Mouse (Mus musculus) retina, postnatal 1 day (tissue): ENCODE measurements around the gene Lingo1.
A peak's percentile ranks its signal among the peaks of the same experiment; 100 is the strongest.

Experiments used
- DNase-seq: peaks from one replicate; pipeline ENCODE4 v3.0.0-alpha.2; 2012

Gene Lingo1

DNA sequence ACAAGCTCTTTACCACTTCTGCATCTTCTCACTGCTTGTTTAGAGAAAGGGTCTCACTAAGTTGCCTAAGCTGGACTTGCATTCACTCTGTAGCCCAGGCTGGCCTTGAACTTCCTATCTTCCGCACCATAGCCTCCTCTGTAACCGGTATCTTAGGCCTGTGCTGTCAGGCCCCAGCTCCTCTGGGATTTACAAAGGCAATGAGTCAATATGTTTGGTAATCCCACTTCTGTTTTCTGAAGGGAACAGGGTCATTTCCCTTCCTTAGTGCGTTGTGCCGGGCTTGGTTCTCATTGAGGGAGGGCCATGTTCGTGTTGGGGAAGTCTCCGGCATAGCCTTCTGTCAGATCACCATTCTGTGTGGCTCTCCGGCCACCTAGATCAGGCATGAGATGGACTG is 203.6 kb downstream of the Lingo1 start:
- no peak for DNase-seq

DNA sequence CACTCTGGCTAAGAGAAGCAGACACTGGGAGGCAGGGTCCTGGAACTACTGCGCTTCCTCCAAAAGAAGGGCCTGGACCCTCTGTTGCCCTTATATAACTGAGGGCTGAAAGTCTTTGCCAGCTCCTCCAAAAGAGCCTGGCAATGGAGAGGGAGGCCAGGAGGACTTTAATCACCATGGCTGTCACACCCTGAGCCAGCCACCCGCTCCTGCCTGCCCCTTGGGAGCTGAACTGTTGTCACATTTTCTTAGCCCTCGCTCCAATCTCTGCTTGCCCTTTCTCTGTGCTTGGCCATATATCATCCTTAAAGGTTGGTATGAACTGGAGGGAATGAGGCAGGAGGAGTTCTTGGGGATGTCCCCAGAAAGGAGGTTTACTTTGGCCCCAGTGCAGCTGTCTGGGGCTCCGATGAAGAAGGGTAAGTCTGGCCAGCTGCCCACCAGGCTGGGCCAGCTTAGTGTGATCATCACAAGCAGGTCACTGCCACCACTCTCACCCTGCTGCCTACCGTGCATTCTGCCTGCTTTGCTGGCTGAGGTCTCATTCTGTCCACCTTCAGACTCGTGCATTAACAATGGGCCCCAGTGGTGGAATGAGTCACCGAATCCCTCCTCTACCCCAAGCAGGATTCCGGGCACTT is 204.9 kb downstream of the Lingo1 start:
- no peak for DNase-seq

DNA sequence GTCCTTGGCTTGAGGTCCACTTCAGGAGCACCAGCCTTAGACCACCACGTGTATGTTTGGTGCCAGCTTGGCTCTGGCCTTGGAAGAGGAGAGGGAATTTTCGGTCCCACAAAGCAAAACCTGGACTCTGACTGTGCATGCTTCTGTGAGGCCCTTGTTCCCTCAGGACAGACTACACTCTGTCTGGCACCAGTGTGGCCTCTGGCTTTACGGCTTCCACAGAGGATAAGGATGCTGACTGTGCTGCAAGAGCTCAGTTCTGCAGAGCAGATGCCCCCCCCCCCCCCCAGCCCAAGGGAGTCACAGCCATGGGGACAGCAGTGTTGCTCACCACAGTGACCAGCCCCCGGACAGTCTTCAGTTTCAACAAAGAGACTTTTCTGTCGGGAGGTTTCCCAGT is 206.5 kb downstream of the Lingo1 start:
- DNase-seq = no peak

DNA sequence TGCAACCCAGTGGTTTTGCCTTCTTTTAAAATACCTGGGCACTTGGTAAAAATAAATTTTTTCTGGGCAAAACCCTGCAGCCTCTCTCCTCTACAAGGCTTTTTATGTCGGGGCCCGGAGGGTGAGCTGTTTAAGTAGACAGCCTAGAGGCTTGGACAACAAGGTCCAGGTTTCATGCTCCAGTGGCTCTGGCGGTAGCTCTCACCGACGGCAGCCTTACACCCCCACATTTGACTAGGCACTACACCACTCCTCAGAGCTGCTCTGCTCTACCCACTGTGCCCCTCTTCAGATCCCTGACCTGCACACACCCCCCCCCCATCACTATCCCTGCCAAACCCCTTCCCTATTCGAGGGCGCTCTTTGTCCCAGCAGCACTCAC is 212.2 kb downstream of the Lingo1 start:
- no peak for DNase-seq

DNA sequence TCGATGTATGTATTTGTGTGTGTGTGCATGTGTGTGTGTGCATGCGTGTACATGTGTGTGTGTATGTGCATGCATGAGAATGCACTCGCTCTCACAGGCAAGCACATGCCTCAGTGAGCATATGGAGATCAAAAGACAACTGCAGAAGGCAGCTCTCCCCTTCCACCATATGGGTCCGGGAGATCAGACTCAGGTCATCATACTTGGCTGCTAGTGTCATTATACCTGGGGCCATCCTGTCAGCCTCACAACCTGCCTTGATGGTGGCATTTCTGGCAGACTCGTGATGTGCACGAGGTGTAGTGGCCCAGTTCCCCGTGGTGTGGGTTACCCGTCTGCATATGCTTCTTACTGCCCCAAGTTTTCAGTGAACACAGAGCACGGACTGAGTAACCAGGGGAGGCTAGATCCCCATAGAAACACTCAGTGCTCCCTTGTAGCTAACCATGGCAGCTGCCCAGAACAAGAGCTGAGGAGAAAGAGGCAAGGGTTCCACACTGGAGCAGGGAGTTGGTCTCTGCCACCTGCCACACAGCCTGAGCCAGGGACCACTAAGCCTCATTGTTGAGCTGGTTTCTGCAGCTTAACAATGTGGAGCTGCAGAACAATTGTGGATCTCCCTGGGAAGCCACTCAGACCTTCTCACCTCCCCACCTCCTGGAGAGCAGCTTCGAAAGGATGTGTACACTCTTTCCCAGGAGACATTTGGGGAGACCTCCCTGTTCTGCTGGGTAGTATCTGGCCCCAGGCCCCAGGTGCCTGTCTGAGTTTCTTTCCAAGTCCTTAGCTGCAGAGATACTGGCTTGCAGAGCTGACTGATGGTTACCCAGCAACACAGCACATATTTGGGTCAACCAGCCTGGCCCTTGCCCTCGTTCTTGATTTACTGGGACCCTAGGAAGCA is 212.9 kb downstream of the Lingo1 start:
- DNase-seq = peak; percentile 70

DNA sequence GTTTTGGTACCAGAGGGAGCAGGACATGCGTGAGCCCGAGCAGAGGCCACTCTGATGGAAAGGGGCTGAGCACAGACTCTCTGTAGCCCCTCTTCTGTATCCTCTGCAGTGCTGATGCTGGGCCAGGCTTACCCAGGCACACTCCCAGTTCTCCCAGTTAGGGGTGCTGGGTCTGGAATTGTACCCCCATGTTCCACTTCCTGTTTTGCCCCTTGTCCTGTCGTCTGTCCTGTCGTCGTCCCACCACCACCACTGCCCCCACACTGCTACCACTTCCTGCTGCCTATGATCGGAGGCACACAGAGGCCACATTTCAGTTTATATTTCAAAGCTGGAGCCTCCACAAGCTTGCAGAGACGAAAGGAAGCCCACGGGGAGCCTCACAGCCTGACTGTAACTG is 213.6 kb downstream of the Lingo1 start:
- no peak for DNase-seq

DNA sequence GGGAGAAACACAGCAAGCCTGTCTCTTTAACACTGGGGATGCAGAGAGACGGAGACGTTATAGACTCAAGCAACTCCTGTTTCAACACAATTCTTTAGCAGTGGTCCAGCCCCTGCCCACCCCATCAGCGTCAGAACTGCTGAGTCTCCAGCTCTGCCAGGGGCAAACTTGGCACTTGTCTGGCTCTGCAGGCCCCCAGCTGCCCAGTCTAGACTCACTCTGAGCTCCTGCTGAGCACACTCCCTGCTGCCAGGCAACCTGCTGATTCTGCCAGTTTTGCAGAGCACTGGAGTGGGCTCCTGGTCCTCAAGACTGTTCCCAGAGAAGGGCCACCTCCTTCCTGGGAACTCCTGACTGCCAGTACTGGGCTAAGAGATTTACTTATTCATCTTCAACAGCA is 214.6 kb downstream of the Lingo1 start:
- no peak for DNase-seq

DNA sequence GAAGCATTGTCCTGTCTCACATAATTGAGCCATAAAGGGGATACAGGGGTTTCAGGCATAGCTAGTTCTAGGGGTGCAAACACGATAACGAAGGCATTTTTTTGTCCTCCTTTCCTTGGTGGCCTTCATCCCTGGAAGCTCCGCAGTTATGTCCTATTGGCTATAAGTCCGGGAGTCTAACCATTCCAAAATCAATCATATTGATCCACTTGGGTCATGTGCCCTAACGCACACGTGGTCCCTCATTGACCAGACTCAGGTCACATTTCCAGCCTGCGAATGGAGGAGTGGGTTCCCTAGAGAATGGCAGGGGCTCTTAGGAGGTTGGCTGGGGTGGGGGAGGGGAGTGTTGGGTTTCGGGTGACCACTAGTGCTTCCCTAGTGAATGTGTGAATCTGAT is 215.3 kb downstream of the Lingo1 start:
- no peak for DNase-seq

DNA sequence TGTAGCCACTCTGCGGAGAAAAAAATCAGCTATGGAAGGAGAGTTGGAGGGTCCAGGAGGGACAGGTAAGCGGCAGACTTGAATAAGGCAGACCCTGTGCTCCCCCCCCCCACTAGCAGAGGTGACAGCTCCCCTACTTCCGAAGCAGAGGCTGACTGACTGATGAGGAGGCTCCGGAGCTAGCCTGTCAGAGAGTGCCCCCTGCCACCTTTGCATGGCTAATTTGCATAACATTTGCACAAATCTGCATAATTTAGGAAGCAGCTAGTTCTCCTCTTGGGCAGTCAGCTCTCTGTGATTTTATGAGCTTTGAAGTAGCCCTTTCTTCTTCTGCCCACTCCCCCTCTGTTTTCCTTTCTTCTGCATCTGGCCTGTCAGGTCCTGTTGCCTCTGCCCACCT is 216.2 kb downstream of the Lingo1 start:
- DNase-seq = peak; percentile 43

DNA sequence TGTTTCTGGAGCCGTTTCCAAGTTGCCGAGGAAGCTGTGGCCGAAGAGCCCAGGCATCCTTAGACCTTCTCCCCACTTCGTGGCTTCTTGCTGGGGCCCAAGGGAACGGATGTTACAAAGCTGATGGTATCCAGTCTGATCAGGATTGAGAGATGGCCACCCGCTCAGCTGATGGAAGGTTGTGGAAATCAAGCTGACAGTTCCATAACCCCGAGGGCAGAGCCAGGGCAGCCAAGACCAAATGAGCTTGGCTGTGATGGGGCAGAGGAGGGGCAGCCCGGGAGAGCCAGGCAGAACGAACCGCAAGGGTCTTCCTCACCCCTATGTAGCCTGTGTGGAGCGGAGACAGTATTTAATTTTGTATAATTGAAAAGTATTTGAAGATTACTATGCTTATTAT is 218.9 kb downstream of the Lingo1 start:
- DNase-seq = peak; percentile 79

DNA sequence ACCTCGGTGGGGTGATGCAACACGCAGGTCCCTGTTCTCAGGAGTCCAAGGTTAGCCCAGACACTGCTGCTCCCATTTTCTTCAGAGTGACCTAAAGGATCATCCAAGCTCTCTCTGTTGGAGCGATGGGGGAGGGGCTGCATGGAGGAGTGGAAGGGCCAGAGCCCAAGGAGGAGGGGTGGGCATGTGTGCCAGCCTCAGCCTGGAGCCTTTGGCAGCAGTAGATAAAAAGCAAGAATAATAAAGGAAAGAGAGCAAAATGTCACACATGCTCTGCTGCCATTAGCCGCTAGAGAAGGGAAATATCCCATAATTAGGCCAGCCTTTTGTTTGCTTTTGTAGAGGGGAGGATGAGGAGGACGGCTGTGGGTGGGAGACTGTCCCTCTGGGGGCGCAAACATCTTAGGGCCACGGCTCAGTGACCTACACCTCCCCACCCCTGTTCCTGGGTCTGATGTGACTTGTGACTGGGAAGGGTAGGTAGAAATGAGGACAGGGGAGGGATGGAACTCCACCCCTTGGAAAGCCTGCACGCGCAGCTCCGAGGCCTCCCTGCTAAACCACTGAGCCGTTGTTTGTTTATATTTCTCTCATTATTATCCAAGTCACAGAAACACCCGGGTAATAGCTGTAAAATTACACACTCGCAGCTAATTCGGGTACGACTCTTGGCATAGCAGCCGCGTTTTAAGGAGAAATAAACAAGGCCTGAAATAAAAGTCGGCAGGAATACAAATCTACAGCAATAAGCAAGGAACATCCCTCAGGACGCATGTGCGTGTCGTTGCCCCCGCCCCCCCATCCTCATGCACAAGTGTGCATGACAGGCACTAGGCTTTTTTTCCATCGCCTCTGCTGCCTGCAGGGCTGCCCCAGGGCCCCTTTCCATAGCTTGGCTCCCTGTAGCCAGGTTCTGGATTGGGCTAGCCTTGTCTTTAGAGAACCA is 223.5 kb downstream of the Lingo1 start:
- peak; percentile 68 for DNase-seq
